Mouse (Mus musculus) right cerebral cortex, adult 18-20 months (tissue): ENCODE measurements at regions not wholly inside any gene's neighbourhood (a gene's known extent, or its start where the extent isn't known, plus 50 kb on each side); places are given as distances from the start of the nearest gene placed in this dataset.
A peak's percentile ranks its signal among the peaks of the same experiment; 100 is the strongest.

Experiments
- DNase-seq: peaks from one replicate; pipeline ENCODE4 v3.0.0; 2022; ENCODE audit warnings: mixed read lengths

DNA sequence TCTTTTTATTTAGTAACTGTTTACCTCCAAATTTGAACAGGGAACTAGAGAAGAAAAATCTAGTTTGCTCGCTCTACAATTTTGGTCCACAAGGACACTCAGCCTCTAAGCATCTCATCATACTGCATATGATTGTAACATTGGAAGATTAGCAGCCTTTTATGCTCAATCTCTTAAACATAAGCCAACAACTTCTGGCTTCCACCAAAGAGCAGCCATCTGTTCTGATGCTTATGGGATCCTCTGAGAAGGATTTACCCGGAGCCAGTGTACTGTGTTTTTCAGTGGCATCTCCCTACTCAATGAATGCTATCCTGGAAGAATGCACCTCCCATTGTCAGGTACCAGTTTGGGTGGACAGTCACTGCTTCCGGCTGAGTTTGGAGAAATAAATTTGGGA, 267.0 kb upstream of the Tmem132c start:
- peak; percentile 9 for DNase-seq

DNA sequence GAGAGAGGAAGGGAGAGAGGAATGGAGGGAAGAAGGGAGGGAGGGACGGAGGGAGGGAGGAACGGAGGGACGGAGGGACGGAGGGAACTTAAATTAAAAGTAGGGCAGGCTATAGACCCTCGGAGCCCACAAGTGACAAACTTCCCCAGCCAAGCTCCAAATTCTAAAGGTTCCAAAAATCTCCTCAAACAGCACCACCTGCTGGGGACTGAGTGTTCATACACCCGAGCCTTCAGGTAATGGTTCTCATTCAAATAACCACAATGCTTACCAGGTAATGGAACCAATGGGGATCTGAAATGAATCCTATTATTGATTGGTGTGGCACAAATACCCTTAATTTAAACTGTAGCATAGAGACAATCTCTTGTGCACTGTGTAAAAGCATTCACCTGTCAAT, 246.0 kb upstream of the Tmem132c start:
- DNase-seq: peak; percentile 9

DNA sequence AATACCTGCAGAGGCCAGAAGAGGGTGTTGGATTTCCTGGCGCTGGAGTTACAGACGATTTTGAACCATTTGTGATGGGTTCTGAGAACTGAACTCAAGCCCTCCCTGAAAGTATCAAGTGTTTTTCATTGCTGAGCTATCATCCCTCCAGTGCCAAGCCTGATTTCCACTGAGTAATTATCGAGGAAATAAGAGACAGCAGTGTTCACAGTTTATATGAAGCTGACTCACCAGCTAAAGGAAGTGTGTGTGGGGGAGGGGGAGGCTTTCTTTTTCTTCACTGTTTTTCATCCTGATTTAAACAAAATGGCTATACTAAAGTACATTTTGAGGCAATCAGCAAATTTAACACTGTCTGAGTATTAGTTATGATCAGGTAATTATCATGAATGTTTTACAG, 227.4 kb upstream of the Tmem132c start:
- DNase-seq: peak; percentile 13

DNA sequence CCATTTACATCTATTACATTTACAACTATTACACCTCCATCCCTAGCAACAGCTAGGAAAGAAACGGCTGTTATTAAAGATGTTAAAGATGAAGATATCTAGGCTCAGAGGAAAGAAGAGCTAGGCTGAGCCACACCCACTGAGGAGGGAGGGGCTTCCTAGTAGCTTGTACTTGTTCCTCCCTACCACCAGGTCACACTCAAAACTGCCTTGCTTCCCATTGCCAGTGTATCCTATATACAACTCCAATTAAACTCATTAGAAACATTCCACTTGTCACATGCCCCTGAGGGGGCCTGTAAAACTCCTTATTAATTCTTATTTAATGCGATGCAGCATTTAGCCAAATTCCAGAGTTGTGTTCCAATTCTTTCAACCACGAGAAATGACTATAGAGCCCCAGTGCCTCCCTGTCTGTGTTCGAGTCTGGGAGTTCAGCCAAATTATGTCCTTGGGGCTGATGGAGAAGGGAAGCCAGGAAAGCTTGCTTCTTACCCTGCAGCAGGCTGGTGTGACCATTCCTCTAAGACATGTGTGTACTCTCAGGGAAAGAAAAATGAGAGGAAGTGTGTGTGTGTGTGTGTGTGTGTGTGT, 225.0 kb upstream of the Tmem132c start:
- no peak for DNase-seq

DNA sequence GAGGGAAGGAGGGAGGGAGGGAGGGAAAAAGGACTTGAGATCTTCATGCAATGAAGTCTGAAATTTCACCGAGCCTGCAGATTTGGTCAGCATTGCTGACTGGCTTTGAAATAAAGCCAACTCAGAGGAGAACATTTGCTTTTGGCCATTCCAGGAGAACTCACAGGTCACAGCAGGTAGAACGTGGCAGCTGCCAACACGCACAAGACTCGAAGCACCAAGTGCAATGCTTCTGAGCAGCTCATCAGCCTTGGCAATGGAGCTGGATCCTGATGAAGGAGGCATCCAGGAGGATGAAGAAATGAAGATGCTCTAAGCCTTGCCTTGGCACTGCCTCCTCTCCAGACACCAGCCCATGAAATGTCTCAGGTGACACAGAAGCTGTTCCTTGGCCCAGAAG, 223.6 kb upstream of the Tmem132c start:
- DNase-seq: no peak

DNA sequence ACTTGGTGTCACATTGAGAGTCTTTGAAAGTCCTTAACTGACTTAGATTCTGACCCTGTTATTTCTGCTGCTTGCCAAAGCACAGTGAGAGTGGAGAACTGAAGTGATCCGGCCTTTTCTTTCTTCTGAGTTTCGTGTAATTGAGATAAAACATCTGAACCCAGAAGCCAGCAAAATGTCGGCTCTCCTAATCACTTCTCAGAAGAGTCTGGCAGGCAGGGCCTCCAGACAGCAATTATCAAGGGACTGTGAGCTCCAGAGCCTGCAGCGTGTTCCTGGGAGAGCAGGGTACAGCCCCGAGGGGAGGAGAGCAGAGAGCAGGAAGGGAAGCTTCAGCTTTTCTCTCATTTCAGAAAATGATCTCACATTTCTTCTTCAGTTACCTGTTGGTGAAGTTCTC, 205.1 kb upstream of the Tmem132c start:
- DNase-seq: no peak

DNA sequence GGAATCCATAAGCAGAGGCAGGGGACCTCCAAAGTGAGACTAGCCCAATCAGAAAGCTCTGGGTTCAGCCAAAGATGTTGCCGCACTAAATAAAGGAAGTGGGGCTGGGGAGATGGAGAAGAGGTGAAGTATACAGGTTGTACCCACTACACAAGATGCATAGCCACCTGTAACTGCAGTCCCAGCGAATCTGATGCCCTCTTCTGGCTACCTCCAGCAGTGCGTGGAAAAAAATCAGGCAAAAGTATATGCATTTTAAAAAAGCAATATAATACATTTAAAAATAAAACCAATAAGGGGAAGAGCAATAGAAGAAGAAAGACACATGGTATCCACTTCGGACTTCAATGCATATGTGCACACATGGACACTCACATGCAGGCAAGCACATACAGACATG, 183.8 kb upstream of the Tmem132c start:
- DNase-seq: no peak

DNA sequence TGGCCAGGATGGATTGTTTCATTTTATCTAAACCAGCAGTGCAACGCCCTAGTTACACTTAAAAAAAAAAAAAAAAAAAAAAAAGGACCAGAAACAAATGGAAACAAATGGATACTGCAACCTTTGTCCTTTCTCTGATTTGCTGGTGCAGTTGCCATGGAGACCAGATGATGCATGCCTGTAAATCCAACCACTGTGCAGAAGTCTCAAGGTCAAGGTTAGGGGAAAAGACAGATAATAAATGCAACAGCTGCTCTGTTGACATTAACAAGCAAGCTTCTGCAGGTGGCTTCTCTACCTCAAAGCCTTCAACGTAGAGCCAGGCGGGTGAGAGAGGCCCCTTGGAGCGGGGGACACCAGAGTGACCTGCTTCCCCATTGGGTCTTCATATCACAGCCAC, 167.3 kb upstream of the Tmem132c start:
- DNase-seq: no peak
